22 mouse cellular contexts compared by ENCODE assay signal in genomic region chr6:51786836-51787235, GRCm38 (mm10).
DNase-seq lines count a peak whose midpoint lies in the region; ATAC-seq and TF ChIP-seq lines count a peak whose summit lies in the region.
"Had no signal": no experiment of that assay in that cellular context is flagged by ENCODE, and none has a peak within 500 bp of the region (broad histone marks: within the 10 kb centered on the region; RNA-seq: fewer than 3 reads in every experiment).

No protein-coding gene starts in this region.

- H3K9me3 ChIP-seq in heart, embryonic 10.5 days, result no peaks in the 10 kb centered on the region
- H3K9me3 ChIP-seq in kidney, postnatal 0 days (replicated peaks; ENCODE audit: low read length), result no peaks in the 10 kb centered on the region
- H3K9me3 ChIP-seq in neural tube, embryonic 15.5 days (replicated peaks), result no peaks in the 10 kb centered on the region
- H3K9me3 ChIP-seq: embryonic facial prominence, embryonic 15.5 days; forebrain, embryonic 10.5 days; G1E; hindbrain, embryonic 13.5 days had no signal

- ATAC-seq in kidney, postnatal 0 days (replicated peaks; ENCODE audit: low FRiP score, low read depth), result 0 out of 2 replicates have a peak, but pooled peaks have one; percentile 49
- ATAC-seq in neural tube, embryonic 15.5 days (ENCODE audit: low FRiP score), result no peak
- ATAC-seq: CD4-positive, CD25-positive, alpha-beta regulatory T cell, adult 4 months; forebrain, embryonic 14.5 days had no signal

- no peak overlapping the region for H3K4me3 ChIP-seq in heart, embryonic 10.5 days
- H3K4me3 ChIP-seq in kidney, postnatal 0 days (replicated peaks; ENCODE audit: low read depth, low read length), result no peak overlapping the region
- H3K4me3 ChIP-seq in neural tube, embryonic 15.5 days (replicated peaks), result no peak overlapping the region
- H3K4me3 ChIP-seq: embryonic facial prominence, embryonic 15.5 days; erythroblast, embryonic 14.5 days; forebrain, embryonic 10.5 days; gastrocnemius, adult 2 months; hindbrain, embryonic 13.5 days had no signal

- peaks cover 5% of the 10 kb centered on the region; the same call in 1 of the 2 replicates for H3K27me3 ChIP-seq in heart, embryonic 10.5 days (ENCODE audit: insufficient read depth, poor library complexity, severe bottlenecking)
- no peaks in the 10 kb centered on the region for H3K27me3 ChIP-seq in kidney, postnatal 0 days (ENCODE audit: insufficient read depth, low read length)
- H3K27me3 ChIP-seq in neural tube, embryonic 15.5 days (replicated peaks), result peaks cover 15% of the 10 kb centered on the region
- H3K27me3 ChIP-seq: embryonic facial prominence, embryonic 15.5 days; hindbrain, embryonic 13.5 days had no signal

- WGBS in heart, embryonic 10.5 days, result 70% methylated on average over 3 of the region's 3 CpGs
- 68% methylated on average over 3 of the region's 3 CpGs for WGBS in kidney, postnatal 0 days
- 76% methylated on average over 3 of the region's 3 CpGs for WGBS in neural tube, embryonic 15.5 days

- H3K4me2 ChIP-seq in kidney, postnatal 0 days (ENCODE audit: low read length), result no peak overlapping the region
- H3K4me2 ChIP-seq in neural tube, embryonic 15.5 days, result no peak overlapping the region
- H3K4me2 ChIP-seq: embryonic facial prominence, embryonic 15.5 days; hindbrain, embryonic 13.5 days had no signal

- no peak overlapping the region for H3K27ac ChIP-seq in heart, embryonic 10.5 days
- no peak overlapping the region for H3K27ac ChIP-seq in kidney, postnatal 0 days
- H3K27ac ChIP-seq in neural tube, embryonic 15.5 days (replicated peaks), result no peak overlapping the region
- H3K27ac ChIP-seq: embryonic facial prominence, embryonic 15.5 days; forebrain, embryonic 10.5 days; gastrocnemius, adult 2 months; hindbrain, embryonic 13.5 days had no signal

- TF ChIP-seq CTCF in kidney, postnatal 0 days (IDR thresholded peaks at IDR 0.05; ENCODE audit: low read depth), result no peak

- peak; percentile 55 for DNase-seq in heart, adult 11 months
- no peak for DNase-seq in heart, embryonic 10.5 days (ENCODE audit: low spot score)
- DNase-seq in kidney, adult 8-10 months, result peak; percentile 19 to 27
- DNase-seq in kidney, postnatal 0 days (ENCODE audit: low spot score), result no peak
- DNase-seq in kidney, postnatal 36 days, result peak; percentile 27 to 41
- no peak for DNase-seq in spleen, postnatal 10 days (ENCODE audit: low spot score in 2 of 2)
- DNase-seq: adrenal gland, adult 8-10 months; adrenal gland, postnatal 36 days; B cell, adult 2 months; cerebellum, adult 2 months; cerebellum, postnatal 10 days; gastrocnemius, adult 2 months; gastrocnemius, postnatal 25 days; heart, postnatal 10 days had no signal

- no peaks in the 10 kb centered on the region for H3K4me1 ChIP-seq in heart, embryonic 10.5 days
- no peaks in the 10 kb centered on the region for H3K4me1 ChIP-seq in kidney, postnatal 0 days (replicated peaks; ENCODE audit: insufficient read depth, low read length)
- H3K4me1 ChIP-seq in neural tube, embryonic 15.5 days, result peaks cover 26% of the 10 kb centered on the region
- H3K4me1 ChIP-seq: embryonic facial prominence, embryonic 15.5 days; forebrain, embryonic 10.5 days had no signal

- no peaks in the 10 kb centered on the region for H3K36me3 ChIP-seq in heart, embryonic 10.5 days
- H3K36me3 ChIP-seq in kidney, postnatal 0 days (ENCODE audit: insufficient read depth, low read length), result no peaks in the 10 kb centered on the region
- no peaks in the 10 kb centered on the region for H3K36me3 ChIP-seq in neural tube, embryonic 15.5 days
- H3K36me3 ChIP-seq: embryonic facial prominence, embryonic 15.5 days; forebrain, embryonic 10.5 days; G1E; hindbrain, embryonic 13.5 days had no signal

- H3K9ac ChIP-seq in kidney, postnatal 0 days (ENCODE audit: low read depth, low read length), result no peak overlapping the region
- no peak overlapping the region for H3K9ac ChIP-seq in neural tube, embryonic 15.5 days (replicated peaks)
- H3K9ac ChIP-seq: embryonic facial prominence, embryonic 15.5 days; hindbrain, embryonic 13.5 days had no signal

Comparison
In these comparisons a context has a peak if more than half of its experiments do, and no peak if none do; other contexts are left out.
1. DNase-seq: peak in heart, adult 11 months (single experiment), kidney, adult 8-10 months (2 of 2) and kidney, postnatal 36 days (2 of 2); none in heart, embryonic 10.5 days (single experiment), kidney, postnatal 0 days (single experiment) and spleen, postnatal 10 days (0 of 2).